Mouse (Mus musculus) bone marrow, adult 2 months (tissue): Measurements from ENCODE around the gene Rpgrip1l.

Experiments used
- CTCF ChIP-seq: fragments of 200-500 bp; IDR thresholded peaks from 2 replicates; pipeline ENCODE4 v1.5.1; 2011; ENCODE audit warnings: low read length, control low read depth; ENCODE audit not compliant: control insufficient read depth, insufficient read depth
- POLR2A ChIP-seq: fragments of 200-500 bp; IDR thresholded peaks from 2 replicates; pipeline ENCODE4 v1.6.1; 2011; ENCODE audit warnings: low read depth, mild to moderate bottlenecking, control low read depth, low read length, borderline replicate concordance; ENCODE audit not compliant: control insufficient read depth

DNA sequence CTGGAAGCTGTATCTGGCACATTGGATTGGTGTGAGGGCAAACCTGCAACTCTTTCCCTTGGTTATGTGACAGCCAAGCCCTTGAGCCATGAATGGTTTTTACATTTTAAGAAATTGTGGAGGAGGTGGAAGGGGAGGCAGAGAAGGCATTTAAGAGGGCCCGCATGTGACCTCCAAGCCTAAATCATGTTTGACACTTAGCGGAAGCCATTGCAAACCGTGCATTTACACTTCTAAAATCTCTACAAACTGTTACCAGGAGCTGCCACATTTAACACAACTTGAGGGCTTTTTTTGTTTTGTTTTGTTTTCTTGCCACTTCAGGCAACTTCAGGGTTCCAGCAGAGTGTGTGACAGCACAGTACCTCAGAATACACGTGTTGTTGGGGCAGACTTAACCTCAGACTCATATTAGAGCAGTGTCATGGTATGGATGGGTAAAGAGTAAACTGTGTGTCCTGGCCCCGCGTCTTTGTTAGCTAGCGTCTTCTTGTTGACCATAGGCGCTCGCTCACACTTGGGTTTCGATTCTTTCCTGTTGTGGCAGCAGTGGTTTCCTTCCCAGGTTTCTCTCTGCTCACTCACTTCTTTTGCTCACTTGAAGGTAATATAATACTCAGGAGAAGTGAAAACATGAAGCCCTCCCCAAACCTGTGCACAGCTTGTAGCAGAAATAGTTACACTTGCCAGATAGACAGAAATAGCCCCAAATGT is 47.7 kb upstream of the Rpgrip1l start:
- TF ChIP-seq CTCF = no peak
- TF ChIP-seq POLR2A = no peak
